Mouse (Mus musculus): ENCODE measurements at regions not wholly inside any gene's neighbourhood (a gene's known extent, or its start where the extent isn't known, plus 50 kb on each side); places are given as distances from the start of the nearest gene placed in this dataset.

DNA sequence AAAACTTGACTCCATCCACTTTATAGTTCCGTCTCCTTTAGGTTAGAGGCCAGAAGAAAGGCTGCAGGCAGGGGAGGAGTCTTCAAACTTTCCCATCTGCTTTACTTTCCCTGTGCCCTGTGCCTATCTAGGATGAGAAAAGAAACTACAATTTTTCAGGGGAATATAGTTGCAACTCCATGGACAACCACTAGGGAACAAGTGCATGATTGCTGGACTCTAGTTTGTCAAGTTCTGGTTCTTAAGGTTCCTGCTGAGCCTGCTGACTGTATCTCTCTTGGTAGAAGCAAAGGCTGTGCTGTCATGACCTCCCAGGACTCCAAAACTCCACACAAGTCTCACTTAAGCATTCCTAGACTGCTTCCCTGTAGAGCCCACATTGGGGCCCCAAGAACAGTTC, 157.0 kb upstream of the Kirrel3 start:
- no peak for DNase-seq

DNA sequence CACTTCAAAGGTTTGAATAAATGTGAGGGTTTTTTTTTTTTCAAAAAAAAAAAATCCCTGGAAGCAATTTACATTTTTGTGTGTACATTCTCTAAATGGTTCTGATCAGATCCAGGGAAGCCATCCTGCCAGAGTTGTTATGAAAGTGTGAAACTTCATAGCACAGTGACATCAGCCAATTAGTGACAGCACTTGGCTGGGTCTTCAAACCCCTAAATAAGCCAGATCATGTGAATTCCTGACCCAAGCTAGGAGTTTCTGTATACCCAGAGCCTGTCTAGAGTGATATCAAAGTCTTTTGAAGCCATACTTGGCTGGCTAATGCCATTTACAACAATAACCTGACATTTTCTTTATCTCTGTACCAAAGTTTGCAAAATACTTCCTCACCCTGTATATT, 151.6 kb upstream of the Kirrel3 start:
- no peak for DNase-seq

- no peak for DNase-seq
Measured at GRCm38 (mm10) chr9:34334555-34335468, 150.9 kb upstream of the Kirrel3 start.

- DNase-seq = no peak
Measured at GRCm38 (mm10) chr9:34348442-34348841, 137.3 kb upstream of the Kirrel3 start.

GRCm38 (mm10) chr9:34349997-34350396, 135.7 kb upstream of the Kirrel3 start:
- no peak for DNase-seq

DNA sequence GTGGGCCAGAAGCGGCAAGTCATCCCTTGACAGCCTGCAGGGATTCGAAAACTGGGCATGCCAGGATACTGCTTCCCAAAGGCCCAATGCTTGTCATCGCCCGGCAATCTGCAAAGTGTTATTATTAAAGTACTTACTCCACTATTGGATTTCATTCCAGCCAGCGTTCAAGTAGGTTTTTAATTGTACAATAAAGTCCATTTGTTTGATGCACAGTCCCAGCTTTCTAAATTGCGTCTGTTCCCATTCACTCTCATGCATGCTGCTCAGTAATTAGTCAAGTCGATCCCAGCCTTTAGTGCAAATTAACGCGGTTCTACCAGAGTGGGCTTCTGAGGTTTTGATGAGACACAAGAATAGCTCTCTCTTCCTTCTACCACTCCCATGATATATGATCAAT, 131.9 kb upstream of the Kirrel3 start:
- no peak for DNase-seq

DNA sequence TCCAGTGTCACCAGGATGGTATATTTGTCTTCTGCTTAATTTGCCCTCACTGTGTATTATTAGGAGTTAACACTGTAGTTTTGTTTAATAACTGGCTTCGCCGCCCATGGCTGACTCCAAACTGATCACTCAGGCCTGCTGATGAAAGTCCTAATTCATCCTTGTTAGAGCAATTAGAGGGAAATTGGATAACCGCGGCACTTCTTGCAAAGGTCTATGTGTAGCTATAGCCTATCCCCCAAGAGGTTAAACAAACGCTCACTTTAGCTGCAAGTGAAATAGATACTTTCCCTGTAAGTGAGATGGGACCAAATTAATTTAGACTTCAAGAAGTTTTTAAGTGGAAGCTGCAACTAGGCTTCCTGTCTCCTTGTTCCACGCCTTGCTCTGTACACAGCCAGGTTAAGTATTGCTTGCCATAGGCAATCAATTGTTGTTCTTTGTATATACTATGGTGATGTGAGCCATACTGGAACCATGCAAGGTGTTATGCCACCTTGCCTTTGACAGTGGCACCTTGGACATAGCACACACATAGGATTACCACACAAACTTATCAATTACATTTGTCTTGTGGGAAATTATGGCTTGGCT, 130.9 kb upstream of the Kirrel3 start:
- DNase-seq = no peak

DNA sequence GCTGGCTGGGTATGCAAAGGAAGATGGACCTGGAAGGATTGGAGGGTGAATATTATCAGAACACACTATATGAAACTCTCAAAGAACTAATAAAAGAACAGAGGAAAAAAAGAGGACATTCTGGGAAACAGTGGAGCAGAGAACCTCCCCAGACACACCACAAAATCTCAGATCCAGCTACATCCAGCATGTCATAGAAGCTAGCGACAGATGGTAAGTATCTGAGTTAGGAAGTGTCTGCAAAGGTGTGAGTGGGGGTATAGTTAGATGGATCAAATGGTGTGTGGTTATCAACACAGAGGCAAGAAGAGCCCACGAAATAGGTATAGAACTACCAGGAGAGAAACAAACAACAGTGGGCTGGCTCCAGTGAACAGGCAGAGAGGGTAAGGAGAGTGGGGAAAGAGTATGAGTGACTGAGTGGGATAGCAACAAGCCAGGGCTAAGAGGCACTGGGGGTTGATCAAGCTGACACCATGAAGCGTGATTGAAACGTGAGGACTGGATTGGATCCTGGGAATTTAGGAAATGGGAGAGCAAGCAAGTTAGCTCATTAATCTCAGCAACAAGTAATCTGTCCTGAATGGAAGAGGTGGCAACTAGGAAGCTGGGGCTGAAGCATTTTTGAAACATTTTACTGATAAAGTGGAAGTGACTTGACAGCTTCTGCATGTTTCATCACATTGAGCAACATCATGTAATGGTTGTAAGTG, 114.9 kb upstream of the Kirrel3 start:
- no peak for DNase-seq

DNA sequence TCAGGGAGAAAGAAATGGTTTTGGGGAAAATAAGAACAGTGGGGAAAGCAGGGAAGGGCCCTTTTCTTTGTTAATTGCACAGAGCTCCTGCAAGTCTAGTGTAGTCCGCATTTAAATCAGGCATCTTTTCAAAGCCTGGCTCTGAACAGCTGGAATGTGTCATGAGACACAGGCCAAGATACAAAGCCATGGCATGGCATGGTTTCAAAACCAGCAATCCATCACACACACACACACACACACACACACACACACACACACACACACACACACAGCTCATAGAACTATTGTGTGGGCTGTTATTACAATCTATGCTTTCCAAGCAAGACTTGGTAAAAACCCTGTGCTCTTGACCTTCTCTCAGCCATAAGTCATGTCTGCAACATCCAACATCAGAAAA, 110.5 kb upstream of the Kirrel3 start:
- peak; percentile 15 for DNase-seq

DNA sequence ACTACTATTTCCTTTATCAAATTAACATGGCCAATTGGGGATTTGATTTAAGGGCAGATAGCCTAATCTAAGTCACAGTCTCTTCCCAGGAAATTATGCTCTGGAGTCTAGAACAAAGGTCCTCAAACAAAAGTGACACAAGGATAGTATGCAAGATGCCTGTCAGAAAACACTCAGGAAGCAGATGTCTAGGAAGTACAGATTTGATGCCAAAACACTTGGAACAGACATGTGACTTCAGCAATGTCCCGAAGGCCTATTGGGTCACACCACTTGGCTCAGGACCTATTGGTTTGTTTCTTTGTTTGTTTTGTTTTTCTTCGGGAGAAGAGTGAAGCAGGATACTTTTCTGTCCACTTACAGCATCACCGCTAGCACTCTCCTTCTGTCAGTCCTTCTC, 105.7 kb upstream of the Kirrel3 start:
- DNase-seq = no peak

DNA sequence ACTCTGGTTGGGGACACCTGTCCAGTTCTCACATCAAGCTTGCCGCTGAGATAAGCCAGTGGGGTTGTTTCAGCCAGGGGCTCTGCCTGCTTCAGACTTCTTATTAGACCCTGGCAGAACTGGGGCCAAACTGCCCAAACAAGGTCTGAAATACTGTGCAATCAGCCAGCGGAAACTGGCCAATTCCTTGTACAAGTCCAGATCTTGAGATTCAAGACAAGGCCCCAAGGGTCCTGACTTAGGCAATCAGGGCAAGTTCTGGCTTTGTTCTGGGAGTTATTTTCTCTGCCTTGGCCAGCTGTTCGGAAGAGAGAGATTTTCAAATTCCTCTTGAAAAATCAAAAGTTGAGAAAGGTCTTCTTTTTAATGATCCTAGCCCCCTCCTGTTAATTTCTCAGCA, 104.1 kb upstream of the Kirrel3 start:
- DNase-seq = no peak

DNA sequence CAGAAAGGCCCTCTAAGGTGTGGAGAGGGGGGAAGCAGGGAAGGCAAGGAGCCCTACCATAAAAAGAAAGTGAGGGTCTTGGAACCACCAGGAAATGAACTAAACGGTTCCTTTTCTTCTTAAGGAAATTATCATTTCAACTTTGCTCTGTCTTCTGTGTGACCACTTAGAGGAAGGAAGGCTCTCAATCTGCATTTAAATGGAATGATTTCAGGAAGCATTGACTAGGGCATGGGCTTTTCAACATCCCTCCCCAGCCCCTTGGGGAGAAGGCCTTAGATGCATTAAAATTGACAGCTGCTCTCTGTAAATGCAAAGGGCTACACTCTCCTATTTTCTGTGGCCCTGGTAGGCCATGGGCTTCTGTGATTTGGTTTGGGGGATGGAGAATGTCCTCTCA, 103.5 kb upstream of the Kirrel3 start:
- no peak for DNase-seq

GRCm38 (mm10) chr9:34386071-34386470, 99.6 kb upstream of the Kirrel3 start:
- DNase-seq = peak; percentile 7

DNA sequence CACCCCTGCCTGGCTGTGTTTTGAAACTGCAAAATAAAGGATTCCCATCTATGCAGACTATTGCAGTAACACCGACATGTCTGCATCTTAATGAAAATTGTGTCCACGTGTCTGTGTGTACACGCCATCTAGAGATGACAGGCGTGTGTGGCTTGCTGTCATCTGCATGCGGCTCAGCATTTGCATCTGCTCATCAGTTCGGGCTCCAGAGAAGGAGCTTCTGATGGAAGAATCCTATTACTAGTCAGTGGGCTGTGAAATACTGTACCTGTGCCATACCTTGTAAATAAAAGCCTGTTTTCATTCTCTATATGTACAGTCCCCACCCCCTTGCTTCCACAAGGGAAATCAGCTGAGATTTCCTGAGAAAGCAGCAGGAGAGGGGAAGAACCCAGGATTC, 92.7 kb upstream of the Kirrel3 start:
- DNase-seq = no peak

- DNase-seq = no peak
Measured at GRCm38 (mm10) chr9:34395839-34396804, 89.6 kb upstream of the Kirrel3 start.

GRCm38 (mm10) chr9:34411699-34412098, 74.0 kb upstream of the Kirrel3 start:
- DNase-seq = no peak

GRCm38 (mm10) chr9:34416153-34416552, 69.5 kb upstream of the Kirrel3 start:
- DNase-seq = no peak

- no peak for DNase-seq
Measured at GRCm38 (mm10) chr9:34418100-34418499, 67.6 kb upstream of the Kirrel3 start.

DNA sequence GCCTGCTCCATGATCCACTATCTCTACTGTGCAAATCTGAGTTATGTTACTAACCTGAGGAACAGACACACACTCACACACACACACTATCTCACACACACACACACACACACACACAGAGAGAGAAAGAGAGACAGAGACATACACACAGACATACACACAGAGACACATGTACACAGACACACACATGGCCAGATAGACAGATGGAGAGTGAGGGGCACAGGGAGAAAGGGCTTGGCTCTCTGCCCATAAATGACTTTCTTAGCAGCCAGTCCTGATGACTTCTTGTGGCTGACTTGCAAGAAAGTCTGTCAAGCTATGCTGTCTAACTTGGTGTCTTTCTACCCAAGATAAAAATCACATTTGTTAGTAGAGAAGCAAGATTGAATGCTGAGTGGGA, 63.7 kb upstream of the Kirrel3 start:
- DNase-seq = no peak

DNA sequence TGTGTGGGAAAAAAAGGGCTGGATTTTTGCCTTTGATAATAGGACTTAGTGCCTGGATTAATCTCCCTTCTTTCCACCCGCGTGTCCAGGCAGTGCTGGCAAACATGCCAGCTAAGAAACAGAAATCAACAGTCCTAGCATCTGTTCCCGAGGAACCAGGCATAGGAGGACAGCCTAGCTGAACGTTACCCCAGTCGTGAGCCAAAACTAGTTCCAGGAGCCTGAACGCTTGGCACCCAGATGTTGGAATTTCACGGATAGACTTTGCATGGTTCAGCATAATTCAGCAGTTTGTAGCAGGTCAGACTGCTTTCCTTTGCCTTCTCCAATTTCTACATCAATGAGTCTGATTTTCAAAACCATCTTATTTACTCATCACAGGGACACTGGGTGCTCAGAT, 62.6 kb upstream of the Kirrel3 start:
- DNase-seq = no peak

GRCm38 (mm10) chr9:34426589-34426988, 59.1 kb upstream of the Kirrel3 start:
- no peak for DNase-seq

DNA sequence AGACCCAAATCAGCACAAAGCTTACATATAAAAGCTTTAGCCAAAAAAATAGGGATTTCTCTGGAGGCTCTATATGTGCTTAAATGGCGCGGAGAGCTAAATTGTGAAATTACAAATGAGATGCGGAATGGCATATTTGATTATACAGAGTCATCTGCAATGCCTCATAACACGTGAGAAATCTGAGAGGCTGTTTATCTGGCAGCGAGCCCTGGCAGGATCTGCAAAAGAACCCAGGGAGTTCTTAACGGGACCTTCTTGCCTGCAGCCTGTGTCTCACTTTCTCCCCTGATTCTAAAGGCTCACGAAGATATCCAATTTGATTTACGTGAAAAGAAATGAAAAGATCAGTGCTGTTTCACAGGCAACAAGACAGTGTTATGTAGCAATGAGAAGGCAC, 58.0 kb upstream of the Kirrel3 start:
- no peak for DNase-seq

Measured in kidney, postnatal 10 days (tissue).